Mouse (Mus musculus) bone marrow macrophage, adult 2 months (primary cell): ENCODE results near the gene Cacna1h.

Experiments used
- CTCF ChIP-seq: IDR thresholded peaks from 2 replicates; pipeline ENCODE4 v1.5.1; 2012; ENCODE audit warnings: low read depth, mild to moderate bottlenecking, low read length, moderate library complexity
- POLR2A ChIP-seq: IDR thresholded peaks from 2 replicates; pipeline ENCODE4 v1.6.1; 2012; ENCODE audit warnings: mild to moderate bottlenecking, low read depth, low read length, borderline replicate concordance

DNA sequence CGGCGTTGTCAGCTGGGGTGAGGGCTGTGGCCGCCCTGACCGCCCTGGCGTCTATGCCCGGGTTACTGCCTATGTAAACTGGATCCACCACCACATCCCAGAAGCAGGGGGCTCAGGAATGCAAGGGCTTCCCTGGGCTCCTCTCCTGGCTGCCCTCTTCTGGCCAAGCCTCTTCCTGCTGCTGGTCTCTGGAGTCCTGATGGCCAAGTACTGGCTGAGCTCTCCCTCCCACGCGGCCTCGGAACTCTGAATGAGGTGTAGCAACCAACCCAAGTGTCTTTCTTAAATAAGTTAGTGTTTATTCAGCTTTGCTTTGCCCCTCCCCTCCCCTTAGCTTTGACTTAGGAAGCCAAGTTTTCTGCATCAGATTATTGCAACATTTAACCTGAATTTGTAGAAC, 59.6 kb downstream of the Cacna1h start:
- TF ChIP-seq CTCF (no peak), POLR2A (no peak)
